Mouse (Mus musculus): Measurements from ENCODE around the gene Zbtb1. TPM values are rescaled to one million over a fixed set of nuclear protein-coding genes. Genes with fewer than 3 reads are reported as not detected.
"Not testable (repeated sequence)": the region's sequence is repeated elsewhere in the genome, so short reads cannot be mapped to it uniquely, and the experiment has no call there.

Zbtb1 gene
- total and polyA plus RNA-seq, 3 experiments, result 6.4 to 27.2 (median 24.8) TPM

- DNase-seq (ENCODE audit: low spot score) (no peak), ATAC-seq (ENCODE audit: extremely low read depth, insufficient number of reproducible peaks, low FRiP score, poor library complexity, severe bottlenecking) (no peak)
- TF ChIP-seq GATA2 (IDR thresholded peaks at IDR 0.05; ENCODE audit: borderline replicate concordance, low read depth, low read length) (no peak), TAL1 (conservative IDR thresholded peaks at IDR 0.05; ENCODE audit: low read depth, low read length) (no peak), CTCF (IDR thresholded peaks at IDR 0.05; ENCODE audit: low read depth, low read length) (no peak), POLR2AphosphoS5 (IDR thresholded peaks at IDR 0.05; ENCODE audit: insufficient replicate concordance, low read depth, low read length) (no peak), GATA1 (IDR thresholded peaks at IDR 0.05; ENCODE audit: borderline replicate concordance, low read length) (no peak)
- Histone ChIP-seq H3K36me3 (replicated peaks) (no peaks in the 10 kb centered on the region), H3K9me3 (replicated peaks) (no peaks in the 10 kb centered on the region), H3K4me3 (ENCODE audit: low read depth, low read length) (no peak overlapping the region), H3K4me1 (ENCODE audit: insufficient read depth, low read depth, low read length) (no peaks in the 10 kb centered on the region), H3K27me3 (ENCODE audit: insufficient read depth, low read length) (peaks cover 40% of the 10 kb centered on the region)
Measured at GRCm38 (mm10) chr12:76427546-76427945, 57.5 kb downstream of the Zbtb1 start.

- no peak for DNase-seq (ENCODE audit: low spot score)
- no peak for ATAC-seq (ENCODE audit: extremely low read depth, insufficient number of reproducible peaks, low FRiP score, poor library complexity, severe bottlenecking)
- Histone ChIP-seq H3K4me3 (ENCODE audit: low read depth, low read length) (no peak overlapping the region), H3K27me3 (ENCODE audit: insufficient read depth, low read length) (peaks cover 59% of the 10 kb centered on the region), H3K9me3 (replicated peaks) (no peaks in the 10 kb centered on the region), H3K4me1 (ENCODE audit: insufficient read depth, low read depth, low read length) (no peaks in the 10 kb centered on the region), H3K36me3 (replicated peaks) (no peaks in the 10 kb centered on the region)
- TF ChIP-seq GATA2 (IDR thresholded peaks at IDR 0.05; ENCODE audit: borderline replicate concordance, low read depth, low read length) (no peak), GATA1 (IDR thresholded peaks at IDR 0.05; ENCODE audit: borderline replicate concordance, low read length) (no peak), POLR2AphosphoS5 (IDR thresholded peaks at IDR 0.05; ENCODE audit: insufficient replicate concordance, low read depth, low read length) (no peak), CTCF (IDR thresholded peaks at IDR 0.05; ENCODE audit: low read depth, low read length) (no peak), TAL1 (conservative IDR thresholded peaks at IDR 0.05; ENCODE audit: low read depth, low read length) (no peak)
Measured at GRCm38 (mm10) chr12:76430879-76431406, 60.9 kb downstream of the Zbtb1 start.

- no peak for ATAC-seq (ENCODE audit: extremely low read depth, insufficient number of reproducible peaks, low FRiP score, poor library complexity, severe bottlenecking)
- H3K27me3 ChIP-seq (ENCODE audit: insufficient read depth, low read length), result peaks cover 59% of the 10 kb centered on the region
- no peak for DNase-seq (ENCODE audit: low spot score)
Measured at GRCm38 (mm10) chr12:76431431-76431830, 61.4 kb downstream of the Zbtb1 start.

GRCm38 (mm10) chr12:76434111-76434510 lies 64.0 kb downstream of the Zbtb1 start:
- peaks cover 65% of the 10 kb centered on the region for H3K27me3 ChIP-seq (ENCODE audit: insufficient read depth, low read length)
- DNase-seq (ENCODE audit: low spot score) (no peak), ATAC-seq (ENCODE audit: extremely low read depth, insufficient number of reproducible peaks, low FRiP score, poor library complexity, severe bottlenecking) (no peak)
- TF ChIP-seq POLR2AphosphoS5 (IDR thresholded peaks at IDR 0.05; ENCODE audit: insufficient replicate concordance, low read depth, low read length) (no peak), TAL1 (conservative IDR thresholded peaks at IDR 0.05; ENCODE audit: low read depth, low read length) (no peak), GATA1 (IDR thresholded peaks at IDR 0.05; ENCODE audit: borderline replicate concordance, low read length) (no peak), CTCF (IDR thresholded peaks at IDR 0.05; ENCODE audit: low read depth, low read length) (no peak), GATA2 (IDR thresholded peaks at IDR 0.05; ENCODE audit: borderline replicate concordance, low read depth, low read length) (no peak)
- H3K36me3 ChIP-seq (replicated peaks), result no peaks in the 10 kb centered on the region
- no peak overlapping the region for H3K4me3 ChIP-seq (ENCODE audit: low read depth, low read length)
- no peaks in the 10 kb centered on the region for H3K9me3 ChIP-seq (replicated peaks)
- no peaks in the 10 kb centered on the region for H3K4me1 ChIP-seq (ENCODE audit: insufficient read depth, low read depth, low read length)

More at GRCm38 (mm10) chr12:76431431-76431830, 61.4 kb downstream of the Zbtb1 start:
- Histone ChIP-seq H3K4me1 (ENCODE audit: insufficient read depth, low read depth, low read length) (no peaks in the 10 kb centered on the region), H3K9me3 (replicated peaks) (no peaks in the 10 kb centered on the region), H3K36me3 (replicated peaks) (no peaks in the 10 kb centered on the region), H3K4me3 (ENCODE audit: low read depth, low read length) (no peak overlapping the region)
- TF ChIP-seq GATA1 (IDR thresholded peaks at IDR 0.05; ENCODE audit: borderline replicate concordance, low read length) (no peak), GATA2 (IDR thresholded peaks at IDR 0.05; ENCODE audit: borderline replicate concordance, low read depth, low read length) (no peak), POLR2AphosphoS5 (IDR thresholded peaks at IDR 0.05; ENCODE audit: insufficient replicate concordance, low read depth, low read length) (no peak)

- Histone ChIP-seq H3K9me3 (replicated peaks) (no peaks in the 10 kb centered on the region), H3K36me3 (replicated peaks) (no peaks in the 10 kb centered on the region), H3K27me3 (ENCODE audit: insufficient read depth, low read length) (peaks cover 62% of the 10 kb centered on the region), H3K4me3 (ENCODE audit: low read depth, low read length) (no peak overlapping the region), H3K4me1 (ENCODE audit: insufficient read depth, low read depth, low read length) (no peaks in the 10 kb centered on the region)
- DNase-seq (ENCODE audit: low spot score), result no peak
- TF ChIP-seq CTCF (IDR thresholded peaks at IDR 0.05; ENCODE audit: low read depth, low read length), result no peak
- ATAC-seq (ENCODE audit: extremely low read depth, insufficient number of reproducible peaks, low FRiP score, poor library complexity, severe bottlenecking), result no peak
Measured at GRCm38 (mm10) chr12:76435084-76435483, 65.0 kb downstream of the Zbtb1 start.

GRCm38 (mm10) chr12:76435549-76435948 lies 65.5 kb downstream of the Zbtb1 start:
- Histone ChIP-seq H3K4me1 (ENCODE audit: insufficient read depth, low read depth, low read length) (no peaks in the 10 kb centered on the region), H3K9me3 (replicated peaks) (no peaks in the 10 kb centered on the region), H3K4me3 (ENCODE audit: low read depth, low read length) (no peak overlapping the region), H3K36me3 (replicated peaks) (no peaks in the 10 kb centered on the region), H3K27me3 (ENCODE audit: insufficient read depth, low read length) (peaks cover 58% of the 10 kb centered on the region)
- no peak for TF ChIP-seq CTCF (IDR thresholded peaks at IDR 0.05; ENCODE audit: low read depth, low read length)
- no peak for TF ChIP-seq POLR2AphosphoS5 (IDR thresholded peaks at IDR 0.05; ENCODE audit: insufficient replicate concordance, low read depth, low read length)
- no peak for TF ChIP-seq GATA2 (IDR thresholded peaks at IDR 0.05; ENCODE audit: borderline replicate concordance, low read depth, low read length)
- no peak for TF ChIP-seq GATA1 (IDR thresholded peaks at IDR 0.05; ENCODE audit: borderline replicate concordance, low read length)
- TF ChIP-seq TAL1 (conservative IDR thresholded peaks at IDR 0.05; ENCODE audit: low read depth, low read length), result no peak
- ATAC-seq (ENCODE audit: extremely low read depth, insufficient number of reproducible peaks, low FRiP score, poor library complexity, severe bottlenecking), result no peak
- DNase-seq (ENCODE audit: low spot score), result no peak

GRCm38 (mm10) chr12:76443488-76443887 lies 73.4 kb downstream of the Zbtb1 start:
- H3K36me3 ChIP-seq (replicated peaks), result peaks cover 17% of the 10 kb centered on the region
- H3K9me3 ChIP-seq (replicated peaks); ATAC-seq (ENCODE audit: extremely low read depth, insufficient number of reproducible peaks, low FRiP score, poor library complexity, severe bottlenecking); H3K4me1 ChIP-seq (ENCODE audit: insufficient read depth, low read depth, low read length); DNase-seq (ENCODE audit: low spot score); H3K4me3 ChIP-seq (ENCODE audit: low read depth, low read length): not testable (repeated sequence)
- peaks cover 24% of the 10 kb centered on the region for H3K27me3 ChIP-seq (ENCODE audit: insufficient read depth, low read length)
